Mouse (Mus musculus): Measurements from ENCODE around the gene Csk. TPM values are rescaled to one million over a fixed set of nuclear protein-coding genes. Genes with fewer than 3 reads are reported as not detected.

The Csk gene
- total RNA-seq (2023): 100 to 1,000 TPM; 359 to 372 TPM

DNA sequence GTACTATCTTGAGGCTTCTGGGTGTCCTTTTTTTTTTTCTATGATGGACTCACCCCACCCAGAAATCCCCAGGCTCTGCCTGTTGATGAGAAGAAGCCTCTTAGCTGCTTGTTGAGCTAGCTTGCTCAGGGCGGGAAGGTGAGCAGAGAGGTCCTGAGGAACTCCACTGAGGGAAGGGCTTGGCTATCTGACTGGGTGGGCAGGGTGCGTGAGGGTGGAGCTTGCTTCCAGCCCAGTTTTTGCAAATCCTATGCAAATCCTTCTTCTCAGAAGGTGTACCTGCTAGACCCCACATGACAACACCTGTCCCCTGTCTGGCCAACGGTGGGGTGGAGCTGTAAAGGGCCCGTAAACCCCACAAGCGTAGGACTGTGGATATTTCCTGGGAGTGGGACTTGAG, at the start of gene Csk:
Gene Csk, minus strand, starts transcription at position 349 of the 400 bp plus-strand sequence.

DNA sequence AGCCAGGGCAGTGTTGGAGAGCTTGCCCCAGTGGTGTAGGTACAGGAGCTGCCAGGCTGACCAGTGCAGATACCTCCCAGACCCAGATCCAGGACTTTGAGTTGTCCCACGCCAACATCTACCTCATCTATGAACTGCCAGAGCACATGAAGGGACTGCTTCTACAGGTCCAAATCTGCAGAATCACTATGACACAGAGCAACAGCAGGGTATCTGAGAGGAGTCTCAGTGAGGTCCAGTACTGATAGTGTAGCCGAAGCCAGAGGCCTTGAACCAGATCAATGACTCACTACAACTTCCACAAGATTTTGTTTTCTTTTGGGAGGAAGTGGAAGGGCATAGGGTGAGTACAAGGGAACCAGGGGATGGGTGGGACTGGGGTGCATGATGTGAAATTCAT, 34.3 kb upstream of the Csk start, which contains the start of gene Cyp1a1:
Gene Cyp1a1, plus strand, starts transcription at position 178 of the 400 bp plus-strand sequence.

DNA sequence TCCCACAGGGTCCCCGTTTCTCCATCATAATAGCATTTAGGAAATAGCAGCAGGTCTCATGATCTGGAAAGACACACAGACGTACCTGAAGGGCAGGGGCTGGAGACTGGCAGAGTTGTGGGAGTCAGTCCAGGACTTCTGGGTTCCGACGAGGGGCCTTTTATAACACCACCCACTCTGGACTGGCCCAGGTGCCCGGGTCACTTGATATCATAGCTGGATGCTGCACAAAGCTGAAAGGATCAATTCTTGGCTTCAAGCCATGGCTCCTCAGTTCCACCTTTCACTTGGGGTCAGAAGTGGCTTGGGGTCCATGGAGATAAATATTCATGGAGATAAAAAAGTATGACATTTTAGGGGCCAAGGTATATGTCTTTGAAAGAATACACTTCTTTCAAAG, 30.1 kb upstream of the Csk start, which contains the start of gene Cyp1a2:
Gene Cyp1a2, minus strand, starts transcription at position 184 of the 400 bp plus-strand sequence.

GRCm38 (mm10) chr9:57620674-57621073, 32.8 kb downstream of the Csk start, which contains the start of gene Lman1l:
Gene Lman1l (minus strand): TSS chr9:57620774.

DNA sequence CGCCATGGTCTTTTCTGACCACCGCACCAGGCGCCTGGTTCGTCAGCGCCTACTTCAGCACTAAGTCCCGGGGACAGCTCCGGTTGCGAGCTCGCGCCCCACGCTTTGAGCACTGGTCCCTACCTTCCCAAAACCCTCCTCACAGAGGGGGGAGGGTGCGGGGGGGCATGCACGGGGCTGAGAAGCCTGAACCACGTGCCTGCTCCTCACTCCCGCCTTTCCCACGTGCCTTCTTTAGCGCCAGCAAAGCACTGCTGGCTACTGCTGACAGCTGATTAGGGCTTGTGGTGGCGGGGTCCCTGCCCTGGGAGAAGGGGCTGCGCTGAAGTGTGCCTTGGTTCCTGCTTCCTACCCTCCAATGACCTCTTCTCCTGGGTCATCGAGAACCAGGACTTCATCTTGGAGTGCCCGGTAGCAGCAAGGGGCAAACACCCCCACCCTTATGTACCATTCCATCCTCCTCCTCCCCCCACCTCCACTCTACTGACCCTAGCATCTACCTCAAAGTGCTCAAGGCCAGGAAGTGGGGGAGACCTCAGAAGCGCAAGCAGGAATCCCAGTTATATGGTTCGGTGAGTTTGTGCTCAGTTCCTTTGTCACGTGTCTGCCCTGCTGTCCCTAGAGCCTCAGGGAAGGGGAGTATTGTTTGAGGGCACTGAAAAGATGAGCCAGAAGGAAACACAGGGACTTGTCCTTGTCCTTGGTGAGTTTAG, 47.1 kb downstream of the Csk start, which contains the start of gene Cplx3:
Gene Cplx3, minus strand, starts transcription at position 143 of the 713 bp plus-strand sequence.

GRCm38 (mm10) chr9:57589224-57590126, 64.0 kb downstream of the Csk start, which contains the start of gene Ulk3:
Gene Ulk3 (plus strand): TSS chr9:57589452.

Other genes starting within 250 kb of the Csk start
- gene Ppcdc, start 213.5 kb downstream of the Csk start, total RNA-seq (2023): 10 to 100 TPM; 19.5 to 28.5 TPM
- 10 to 100 TPM; 18.7 to 19.8 TPM for gene Scamp5, start 185.6 kb downstream of the Csk start, total RNA-seq (2023)
- gene Rpp25, start 149.6 kb downstream of the Csk start, total RNA-seq (2023): under 1 TPM in 1 of 2 experiments, not detected in 1; 0.34 TPM
- 100 to 1,000 TPM; 145 to 158 TPM for gene Cox5a, start 132.4 kb downstream of the Csk start, total RNA-seq (2023)
- gene Fam219b, start 116.1 kb downstream of the Csk start, total RNA-seq (2023): 10 to 100 TPM; 15.8 to 16.1 TPM
- gene Mpi, start 100.9 kb downstream of the Csk start, total RNA-seq (2023): 10 to 100 TPM; 12.0 to 12.1 TPM
- 100 to 1,000 TPM; 122 to 136 TPM for gene Scamp2, start 92.7 kb downstream of the Csk start, total RNA-seq (2023)
- 10 to 100 TPM; 31.8 to 33.3 TPM for gene Ulk3, start 64.2 kb downstream of the Csk start, total RNA-seq (2023)
- not detected for gene Cplx3, start 47.4 kb downstream of the Csk start, total RNA-seq (2023)
- not detected for gene Lman1l, start 32.9 kb downstream of the Csk start, total RNA-seq (2023)
- not detected for gene Cyp1a2, start 30.1 kb upstream of the Csk start, total RNA-seq (2023)
- not detected for gene Cyp1a1, start 34.3 kb upstream of the Csk start, total RNA-seq (2023)
- gene Edc3, start 54.9 kb upstream of the Csk start, total RNA-seq (2023): 10 to 100 TPM; 14.9 to 15.0 TPM
- 100 to 1,000 TPM; 227 to 232 TPM for gene Clk3, start 112.2 kb upstream of the Csk start, total RNA-seq (2023)
- 10 to 100 TPM; 17.9 to 19.7 TPM for gene Arid3b, start 183.2 kb upstream of the Csk start, total RNA-seq (2023)